Mouse (Mus musculus): ENCODE measurements around the gene Tln1. TPM values are rescaled to one million over a fixed set of nuclear protein-coding genes. Genes with fewer than 3 reads are reported as not detected.
"Not testable (repeated sequence)": the region's sequence is repeated elsewhere in the genome, so short reads cannot be mapped to it uniquely, and the experiment has no call there.

Gene Tln1
- total RNA-seq, 2 experiments from 2014 or later, result 111 to 746 TPM

- no peak for ATAC-seq (replicated peaks; ENCODE audit: low FRiP score, poor library complexity, severe bottlenecking)
These were observed 8.6 kb downstream of the Tln1 start for GRCm38 (mm10) chr4:43553891-43554290.

- ATAC-seq (replicated peaks; ENCODE audit: low FRiP score, poor library complexity, severe bottlenecking), result no peak
These were observed 10.1 kb downstream of the Tln1 start for GRCm38 (mm10) chr4:43552437-43552836.

- ATAC-seq (replicated peaks; ENCODE audit: low FRiP score, poor library complexity, severe bottlenecking), result not testable (repeated sequence)
These were observed 10.6 kb downstream of the Tln1 start for GRCm38 (mm10) chr4:43551854-43552253.

GRCm38 (mm10) chr4:43549055-43549454, 13.4 kb downstream of the Tln1 start:
- ATAC-seq (replicated peaks; ENCODE audit: low FRiP score, poor library complexity, severe bottlenecking), result no peak

- no peak for ATAC-seq (replicated peaks; ENCODE audit: low FRiP score, poor library complexity, severe bottlenecking)
These were observed 15.3 kb downstream of the Tln1 start for GRCm38 (mm10) chr4:43547160-43547559.

GRCm38 (mm10) chr4:43546375-43547047, 16.0 kb downstream of the Tln1 start:
- ATAC-seq (replicated peaks; ENCODE audit: low FRiP score, poor library complexity, severe bottlenecking), result no peak

GRCm38 (mm10) chr4:43542044-43542443, 20.4 kb downstream of the Tln1 start:
- ATAC-seq (replicated peaks; ENCODE audit: low FRiP score, poor library complexity, severe bottlenecking), result no peak

GRCm38 (mm10) chr4:43536031-43536430, 26.5 kb downstream of the Tln1 start:
- ATAC-seq (replicated peaks; ENCODE audit: low FRiP score, poor library complexity, severe bottlenecking), result no peak

- ATAC-seq (replicated peaks; ENCODE audit: low FRiP score, poor library complexity, severe bottlenecking), result no peak
These were observed 26.9 kb downstream of the Tln1 start for GRCm38 (mm10) chr4:43535628-43536027.

- ATAC-seq (replicated peaks; ENCODE audit: low FRiP score, poor library complexity, severe bottlenecking), result no peak
These were observed 29.2 kb downstream of the Tln1 start for GRCm38 (mm10) chr4:43533270-43533669.

- peak; percentile 80 for ATAC-seq (replicated peaks; ENCODE audit: low FRiP score, poor library complexity, severe bottlenecking)
These were observed 31.9 kb downstream of the Tln1 start for GRCm38 (mm10) chr4:43530581-43530980.

GRCm38 (mm10) chr4:43530081-43530501, 32.4 kb downstream of the Tln1 start:
- no peak for ATAC-seq (replicated peaks; ENCODE audit: low FRiP score, poor library complexity, severe bottlenecking)

- no peak for ATAC-seq (replicated peaks; ENCODE audit: low FRiP score, poor library complexity, severe bottlenecking)
These were observed 34.0 kb downstream of the Tln1 start for GRCm38 (mm10) chr4:43528487-43528886.

GRCm38 (mm10) chr4:43527880-43528279, 34.6 kb downstream of the Tln1 start:
- ATAC-seq (replicated peaks; ENCODE audit: low FRiP score, poor library complexity, severe bottlenecking), result no peak

- no peak; the same call in 1 of the 2 replicates for ATAC-seq (replicated peaks; ENCODE audit: low FRiP score, poor library complexity, severe bottlenecking)
These were observed 42.5 kb downstream of the Tln1 start for GRCm38 (mm10) chr4:43519956-43520355.

GRCm38 (mm10) chr4:43519551-43519950, 42.9 kb downstream of the Tln1 start:
- ATAC-seq (replicated peaks; ENCODE audit: low FRiP score, poor library complexity, severe bottlenecking), result no peak

- no peak for ATAC-seq (replicated peaks; ENCODE audit: low FRiP score, poor library complexity, severe bottlenecking)
These were observed 46.5 kb downstream of the Tln1 start for GRCm38 (mm10) chr4:43515764-43516708.

GRCm38 (mm10) chr4:43513791-43514190, 48.7 kb downstream of the Tln1 start:
- ATAC-seq (replicated peaks; ENCODE audit: low FRiP score, poor library complexity, severe bottlenecking), result no peak

- ATAC-seq (replicated peaks; ENCODE audit: low FRiP score, poor library complexity, severe bottlenecking), result no peak
These were observed 49.2 kb downstream of the Tln1 start for GRCm38 (mm10) chr4:43513300-43513699.

- no peak for ATAC-seq (replicated peaks; ENCODE audit: low FRiP score, poor library complexity, severe bottlenecking)
These were observed 49.8 kb downstream of the Tln1 start for GRCm38 (mm10) chr4:43512653-43513052.
